Mouse (Mus musculus) ES-Bruce4 (cell line): Measurements from ENCODE around the gene Klf1. TPM values are rescaled to one million over a fixed set of nuclear protein-coding genes. Genes with fewer than 3 reads are reported as not detected.

Experiments
- H3K27ac ChIP-seq: 2 replicates; pipeline ENCODE4 v1.5.1; 2012; ENCODE audit warnings: low read length, inconsistent platforms; ENCODE audit not compliant: insufficient read depth
- H3K27me3 ChIP-seq: 2 replicates; pipeline ENCODE4 v1.6.1; 2012; ENCODE audit warnings: mild to moderate bottlenecking, low read length, inconsistent platforms; ENCODE audit not compliant: control insufficient read depth, poor library complexity, insufficient read depth, severe bottlenecking
- H3K36me3 ChIP-seq: 2 replicates; pipeline ENCODE4 v1.6.1; 2012; ENCODE audit warnings: inconsistent platforms, mild to moderate bottlenecking, low read length, moderate library complexity; ENCODE audit not compliant: control insufficient read depth, poor library complexity, insufficient read depth, severe bottlenecking
- H3K4me1 ChIP-seq: one replicate; pipeline ENCODE4 v1.8.1; 2011; ENCODE audit warnings: low read length; ENCODE audit not compliant: control insufficient read depth, insufficient read depth
- H3K4me3 ChIP-seq: 2 replicates; pipeline ENCODE4 v1.5.1; 2011; ENCODE audit warnings: low read depth, mild to moderate bottlenecking, low read length
- H3K9ac ChIP-seq: 2 replicates; pipeline ENCODE4 v1.6.1; 2012; ENCODE audit warnings: low read depth, mild to moderate bottlenecking, inconsistent platforms; ENCODE audit not compliant: poor library complexity, severe bottlenecking
- H3K9me3 ChIP-seq: replicated peaks from 2 replicates; pipeline ENCODE4 v1.6.1; 2012; ENCODE audit warnings: mild to moderate bottlenecking, low read length, inconsistent platforms; ENCODE audit not compliant: control insufficient read depth, poor library complexity, insufficient read depth, severe bottlenecking
- CTCF ChIP-seq: IDR thresholded peaks from one replicate; pipeline ENCODE4 v1.8.1; 2011; ENCODE audit warnings: low read depth, low read length
- EP300 ChIP-seq: IDR thresholded peaks from 2 replicates; pipeline ENCODE4 v1.6.1; 2011; ENCODE audit warnings: low read depth, low read length; ENCODE audit not compliant: insufficient read depth
- POLR2A ChIP-seq: IDR thresholded peaks from one replicate; pipeline ENCODE4 v1.8.1; 2011; ENCODE audit warnings: low read length; ENCODE audit not compliant: insufficient read depth
- polyA plus RNA-seq: library from polyadenylated mRNA; stranded (reverse); fragments of >200 nt; gene quantifications from 2 replicates; pipeline ENCODE4 v1.2.4, GENCODE M21; 2011; ENCODE audit warnings: low read depth; ENCODE audit not compliant: missing spikeins, insufficient read depth, insufficient read length

The Klf1 gene
- polyA plus RNA-seq, 1 experiment, result not detected

GRCm38 (mm10) chr8:84873016-84873415, 28.7 kb upstream of the Klf1 start:
- TF ChIP-seq EP300, result no peak
- no peak for TF ChIP-seq POLR2A
- TF ChIP-seq CTCF, result no peak
- no peak overlapping the region for H3K27ac ChIP-seq
- H3K4me1 ChIP-seq, result peaks cover 3% of the 10 kb centered on the region
- peak overlapping the region; percentile 68 for H3K4me3 ChIP-seq
- H3K9ac ChIP-seq, result peak overlapping the region; percentile 73
- H3K9me3 ChIP-seq, result no peaks in the 10 kb centered on the region
- H3K27me3 ChIP-seq, result no peaks in the 10 kb centered on the region
- H3K36me3 ChIP-seq, result peaks cover 37% of the 10 kb centered on the region

DNA sequence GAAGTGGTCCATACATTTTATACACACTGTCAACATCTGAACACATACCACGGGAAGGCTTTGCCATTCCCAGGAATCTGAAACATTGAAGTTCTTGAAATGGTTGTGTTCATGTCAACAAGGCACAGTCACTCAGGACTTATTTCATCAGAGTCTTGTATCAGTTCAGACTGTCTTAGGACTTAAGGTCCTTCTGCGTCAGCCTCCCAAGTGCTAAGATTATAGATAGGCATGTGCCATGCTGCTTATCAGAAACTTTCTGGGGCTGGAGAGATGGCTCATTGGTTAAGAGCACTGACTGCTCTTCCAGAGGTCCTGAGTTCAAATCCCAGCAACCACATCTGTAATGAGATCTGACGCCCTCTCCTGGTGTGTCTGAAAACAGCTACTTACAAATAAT, 27.4 kb upstream of the Klf1 start:
- H3K36me3 ChIP-seq, result peaks cover 27% of the 10 kb centered on the region
- TF ChIP-seq EP300 (no peak), POLR2A (no peak), CTCF (no peak)
- H3K9me3 ChIP-seq, result no peaks in the 10 kb centered on the region
- no peaks in the 10 kb centered on the region for H3K27me3 ChIP-seq
- H3K4me1 ChIP-seq, result peaks cover 3% of the 10 kb centered on the region
- H3K4me3 ChIP-seq, result no peak overlapping the region
- no peak overlapping the region for H3K27ac ChIP-seq
- H3K9ac ChIP-seq, result no peak overlapping the region

GRCm38 (mm10) chr8:84877297-84878035, 24.3 kb upstream of the Klf1 start:
- H3K27ac ChIP-seq, result no peak overlapping the region
- H3K9me3 ChIP-seq, result no peaks in the 10 kb centered on the region
- no peaks in the 10 kb centered on the region for H3K27me3 ChIP-seq
- H3K36me3 ChIP-seq, result peaks cover 37% of the 10 kb centered on the region
- H3K4me1 ChIP-seq, result peaks cover 3% of the 10 kb centered on the region
- no peak overlapping the region for H3K9ac ChIP-seq
- TF ChIP-seq POLR2A (no peak), CTCF (no peak), EP300 (no peak)
- H3K4me3 ChIP-seq, result no peak overlapping the region

GRCm38 (mm10) chr8:84878915-84879314, 22.8 kb upstream of the Klf1 start:
- no peak overlapping the region; the same call in 1 of the 2 replicates for H3K27ac ChIP-seq
- no peaks in the 10 kb centered on the region for H3K4me1 ChIP-seq
- H3K36me3 ChIP-seq, result peaks cover 38% of the 10 kb centered on the region
- H3K9me3 ChIP-seq, result no peaks in the 10 kb centered on the region
- no peak for TF ChIP-seq POLR2A
- no peak for TF ChIP-seq EP300
- no peak for TF ChIP-seq CTCF
- H3K9ac ChIP-seq, result no peak overlapping the region; the same call in 1 of the 2 replicates
- H3K27me3 ChIP-seq, result no peaks in the 10 kb centered on the region
- no peak overlapping the region for H3K4me3 ChIP-seq

GRCm38 (mm10) chr8:84884728-84885127, 17.0 kb upstream of the Klf1 start:
- H3K4me1 ChIP-seq, result no peaks in the 10 kb centered on the region
- TF ChIP-seq EP300, result no peak
- TF ChIP-seq CTCF, result no peak
- no peak for TF ChIP-seq POLR2A
- no peak overlapping the region for H3K9ac ChIP-seq
- H3K36me3 ChIP-seq, result peaks cover 65% of the 10 kb centered on the region
- no peak overlapping the region for H3K4me3 ChIP-seq
- H3K9me3 ChIP-seq, result no peaks in the 10 kb centered on the region
- H3K27ac ChIP-seq, result no peak overlapping the region
- no peaks in the 10 kb centered on the region for H3K27me3 ChIP-seq

DNA sequence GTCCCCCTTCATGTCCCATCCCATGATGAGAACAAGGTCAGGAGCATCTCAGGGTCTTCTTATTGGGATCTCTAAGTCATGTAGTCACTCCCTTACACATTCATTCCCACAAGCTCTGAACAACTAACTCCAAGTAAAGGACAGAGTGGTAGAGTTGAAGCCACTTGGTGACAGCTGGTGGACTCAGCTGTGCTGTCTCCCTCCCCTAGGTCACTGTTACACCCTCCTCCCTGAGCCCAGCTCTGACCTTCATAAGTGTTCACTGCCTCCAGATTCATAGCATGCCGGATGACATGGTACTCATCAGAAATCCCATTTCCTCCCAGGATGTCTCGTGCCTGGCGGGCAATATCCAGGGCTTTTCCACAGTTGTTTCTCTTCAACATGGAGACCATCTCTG, 13.4 kb upstream of the Klf1 start:
- TF ChIP-seq CTCF (no peak), EP300 (no peak), POLR2A (no peak)
- Histone ChIP-seq H3K36me3 (peaks cover 74% of the 10 kb centered on the region), H3K4me1 (no peaks in the 10 kb centered on the region), H3K27me3 (no peaks in the 10 kb centered on the region), H3K4me3 (no peak overlapping the region), H3K9me3 (no peaks in the 10 kb centered on the region), H3K27ac (no peak overlapping the region), H3K9ac (no peak overlapping the region)
